Mouse (Mus musculus) gastrocnemius, postnatal 14 days (tissue): ENCODE results near the gene Dgcr8. TPM values are rescaled to one million over a fixed set of nuclear protein-coding genes. Genes with fewer than 3 reads are reported as not detected.

Source experiments
- DNase-seq: peaks from one replicate; pipeline ENCODE4 v3.0.0; 2021; ENCODE audit warnings: mixed read lengths
- intact Hi-C: fragments of 180-260 bp; cut with DNase I; formaldehyde crosslinking; loops from one replicate; pipeline ENCODE4 v1.15.1; 2025; ENCODE audit warnings: low total_unique reads
- microRNA-seq, 2 experiments: library from miRNA; unstranded; fragments of <30 nt; microRNA quantifications; one replicate each; pipeline ENCODE4 v1.2.0; 2021
- total RNA-seq, 2 experiments: library from RNA; stranded (reverse); gene quantifications; 2 replicates each; pipeline ENCODE4 v1.2.3; 2021

Dgcr8 gene
- total RNA-seq, 2 experiments from 2014 or later: 13.9 to 16.3 TPM

GRCm38 (mm10) chr16:18227897-18228422 lies 61.1 kb downstream of the Dgcr8 start:
- intact Hi-C loops: no loop called here
- DNase-seq: no peak

GRCm38 (mm10) chr16:18227187-18227586 lies 61.9 kb downstream of the Dgcr8 start:
- intact Hi-C loops: no loop called here
- DNase-seq: no peak

GRCm38 (mm10) chr16:18222188-18222587 lies 66.9 kb downstream of the Dgcr8 start:
- intact Hi-C loops: no loop called here
- peak; percentile 59 for DNase-seq

- intact Hi-C loops: no loop called here
- DNase-seq: no peak
Measured at GRCm38 (mm10) chr16:18221543-18221898, 67.5 kb downstream of the Dgcr8 start.

- no peak for DNase-seq
- intact Hi-C loops: no loop called here
Measured at GRCm38 (mm10) chr16:18220856-18221542, 68.0 kb downstream of the Dgcr8 start.

GRCm38 (mm10) chr16:18220001-18220400 lies 69.0 kb downstream of the Dgcr8 start:
- DNase-seq: peak; percentile 53
- intact Hi-C loops: no loop called here

GRCm38 (mm10) chr16:18218580-18218996 lies 70.5 kb downstream of the Dgcr8 start:
- no peak for DNase-seq
- intact Hi-C loops: loop anchor here (10.0 kb wide), 1 partner anchor 164 kb away; the partner anchor contains the start of gene Dgcr6

GRCm38 (mm10) chr16:18217579-18217978 lies 71.5 kb downstream of the Dgcr8 start, which contains the start of gene Ccdc188:
TSS of gene Ccdc188 (plus strand) at chr16:18217879.
- no peak for DNase-seq
- intact Hi-C loops: loop anchor here (10.0 kb wide), 1 partner anchor 163 kb away; the partner anchor contains the start of gene Dgcr6

GRCm38 (mm10) chr16:18214858-18215257 lies 74.2 kb downstream of the Dgcr8 start:
- intact Hi-C loops: loop anchor here (5.0 to 10.0 kb wide), 2 partner anchors 38 to 160 kb away; partner anchors contain the start of gene Dgcr6
- no peak for DNase-seq

GRCm38 (mm10) chr16:18213689-18214088 lies 75.4 kb downstream of the Dgcr8 start:
- no peak for DNase-seq
- intact Hi-C loops: loop anchor here (5.0 to 10.0 kb wide), 2 partner anchors 36 to 159 kb away; partner anchors contain the start of gene Dgcr6

GRCm38 (mm10) chr16:18211417-18212171 lies 77.5 kb downstream of the Dgcr8 start:
- peak; percentile 89 for DNase-seq
- intact Hi-C loops: loop anchor here (5.0 to 10.0 kb wide), 2 partner anchors 34 to 157 kb away; partner anchors contain the start of gene Dgcr6

- DNase-seq: peak; percentile 48
- intact Hi-C loops: loop anchor here (5.0 to 10.0 kb wide), 2 partner anchors 34 to 156 kb away; partner anchors contain the start of gene Dgcr6
Measured at GRCm38 (mm10) chr16:18210701-18211416, 78.2 kb downstream of the Dgcr8 start.

Small RNAs within 50 kb of the gene (microRNA-seq; reads per million reads assigned to microRNA genes)
- gene Gm24572 (0 reads per million in 2 experiments), gene Mir1306 (79.7 to 119 reads per million in 2 experiments), gene Mir185 (210 to 228 reads per million in 2 experiments)

Other genes starting within 250 kb of the Dgcr8 start
- 10 to 100 TPM; 26.6 to 28.5 TPM for gene Dgcr6, start 236.4 kb downstream of the Dgcr8 start, total RNA-seq
- gene Prodh, start 199.0 kb downstream of the Dgcr8 start, total RNA-seq: 10 to 100 TPM in 1 of 2 experiments, 1 to 10 TPM in 1; 2.7 to 11.8 TPM
- gene Rtn4r, start 161.6 kb downstream of the Dgcr8 start, total RNA-seq: under 1 TPM; 0.18 to 0.21 TPM
- not detected for gene Ccdc188, start 71.4 kb downstream of the Dgcr8 start, total RNA-seq
- 10 to 100 TPM; 20.3 to 21.7 TPM for gene Zdhhc8, start 54.1 kb downstream of the Dgcr8 start, total RNA-seq
- 10 to 100 TPM; 12.1 to 12.7 TPM for gene Trmt2a, start 40.6 kb downstream of the Dgcr8 start, total RNA-seq
- gene Ranbp1, start 40.5 kb downstream of the Dgcr8 start, total RNA-seq: 10 to 100 TPM; 28.7 to 42.6 TPM
- gene Gm49776, start 30.9 kb downstream of the Dgcr8 start, total RNA-seq: not detected
- gene Tango2, start 58.9 kb upstream of the Dgcr8 start, total RNA-seq: 10 to 100 TPM; 12.1 to 22.7 TPM
- gene Arvcf, start 58.9 kb upstream of the Dgcr8 start, total RNA-seq: 10 to 100 TPM; 12.5 to 19.8 TPM
- gene Txnrd2, start 137.1 kb upstream of the Dgcr8 start, total RNA-seq: 10 to 100 TPM; 13.4 to 14.4 TPM
- gene Comt, start 137.6 kb upstream of the Dgcr8 start, total RNA-seq: 10 to 100 TPM; 40.7 to 43.1 TPM
- gene Gnb1l, start 209.5 kb upstream of the Dgcr8 start, total RNA-seq: 1 to 10 TPM; 2.7 to 3.1 TPM
- gene Rtl10, start 209.7 kb upstream of the Dgcr8 start, total RNA-seq: 1 to 10 TPM; 2.6 to 5.3 TPM